Mouse (Mus musculus): ENCODE measurements around the gene Mtus2. TPM values are rescaled to one million over a fixed set of nuclear protein-coding genes. Genes with fewer than 3 reads are reported as not detected.

The Mtus2 gene
- total and polyA plus RNA-seq, 2 experiments from 2014 or later = 33.6 to 40.4 TPM

GRCm38 (mm10) chr5:148090191-148090821, 133.2 kb downstream of the Mtus2 start:
- Histone ChIP-seq H3K9ac (replicated peaks; ENCODE audit: low read length) (no peak overlapping the region), H3K4me1 (ENCODE audit: insufficient read depth, low read length) (no peaks in the 10 kb centered on the region), H3K27ac (no peak overlapping the region), H3K4me3 (ENCODE audit: low read length) (no peak overlapping the region), H3K9me3 (ENCODE audit: low read length) (no peaks in the 10 kb centered on the region), H3K4me2 (ENCODE audit: low read depth, low read length) (no peak overlapping the region), H3K36me3 (ENCODE audit: insufficient read depth, low read length) (no peaks in the 10 kb centered on the region), H3K27me3 (ENCODE audit: insufficient read depth, low read length) (no peaks in the 10 kb centered on the region)
- WGBS = 71% methylated on average over 11 of the region's 11 CpGs
- DNase-seq (ENCODE audit: low spot score) = peak; percentile 34
- ATAC-seq = 0 out of 2 replicates have a peak, but pooled peaks have one; percentile 35
- TF ChIP-seq CTCF (IDR thresholded peaks at IDR 0.05; ENCODE audit: low read depth) = no peak

GRCm38 (mm10) chr5:148094640-148095039, 137.5 kb downstream of the Mtus2 start:
- H3K4me3 ChIP-seq (ENCODE audit: low read length) = no peak overlapping the region
- H3K4me1 ChIP-seq (ENCODE audit: insufficient read depth, low read length) = no peaks in the 10 kb centered on the region
- no peaks in the 10 kb centered on the region for H3K27me3 ChIP-seq (ENCODE audit: insufficient read depth, low read length)
- H3K27ac ChIP-seq = peak overlapping the region; percentile 52
- H3K36me3 ChIP-seq (ENCODE audit: insufficient read depth, low read length) = no peaks in the 10 kb centered on the region
- H3K9me3 ChIP-seq (ENCODE audit: low read length) = no peaks in the 10 kb centered on the region
- no peak overlapping the region for H3K9ac ChIP-seq (replicated peaks; ENCODE audit: low read length)
- no peak overlapping the region for H3K4me2 ChIP-seq (ENCODE audit: low read depth, low read length)
- peak; percentile 32 for DNase-seq (ENCODE audit: low spot score)
- TF ChIP-seq CTCF (IDR thresholded peaks at IDR 0.05; ENCODE audit: low read depth) = no peak
- WGBS = 45% methylated on average over 10 of the region's 10 CpGs
- 0 out of 2 replicates have a peak, but pooled peaks have one; percentile 32 for ATAC-seq

GRCm38 (mm10) chr5:148099356-148099755, 142.2 kb downstream of the Mtus2 start:
- no peak for TF ChIP-seq CTCF (IDR thresholded peaks at IDR 0.05; ENCODE audit: low read depth)
- no peaks in the 10 kb centered on the region for H3K36me3 ChIP-seq (ENCODE audit: insufficient read depth, low read length)
- no peak overlapping the region for H3K27ac ChIP-seq
- DNase-seq (ENCODE audit: low spot score) (no peak), ATAC-seq (no peak)
- H3K9ac ChIP-seq (replicated peaks; ENCODE audit: low read length) = no peak overlapping the region
- no peaks in the 10 kb centered on the region for H3K9me3 ChIP-seq (ENCODE audit: low read length)
- no peaks in the 10 kb centered on the region for H3K4me1 ChIP-seq (ENCODE audit: insufficient read depth, low read length)
- no peak overlapping the region for H3K4me2 ChIP-seq (ENCODE audit: low read depth, low read length)
- no peaks in the 10 kb centered on the region for H3K27me3 ChIP-seq (ENCODE audit: insufficient read depth, low read length)
- WGBS = 91% methylated on average over 9 of the region's 9 CpGs
- H3K4me3 ChIP-seq (ENCODE audit: low read length) = no peak overlapping the region

GRCm38 (mm10) chr5:148107324-148107723, 150.2 kb downstream of the Mtus2 start:
- Histone ChIP-seq H3K27ac (no peak overlapping the region), H3K36me3 (ENCODE audit: insufficient read depth, low read length) (no peaks in the 10 kb centered on the region), H3K4me2 (ENCODE audit: low read depth, low read length) (no peak overlapping the region), H3K9me3 (ENCODE audit: low read length) (no peaks in the 10 kb centered on the region), H3K4me1 (ENCODE audit: insufficient read depth, low read length) (no peaks in the 10 kb centered on the region), H3K4me3 (ENCODE audit: low read length) (no peak overlapping the region), H3K9ac (replicated peaks; ENCODE audit: low read length) (no peak overlapping the region), H3K27me3 (ENCODE audit: insufficient read depth, low read length) (no peaks in the 10 kb centered on the region)
- TF ChIP-seq CTCF (IDR thresholded peaks at IDR 0.05; ENCODE audit: low read depth) = peak; percentile 44
- ATAC-seq (no peak), DNase-seq (ENCODE audit: low spot score) (no peak)
- 84% methylated on average over 6 of the region's 6 CpGs for WGBS

- no peak overlapping the region for H3K9ac ChIP-seq (replicated peaks; ENCODE audit: low read length)
- H3K27ac ChIP-seq = no peak overlapping the region
- no peak for TF ChIP-seq CTCF (IDR thresholded peaks at IDR 0.05; ENCODE audit: low read depth)
- H3K4me3 ChIP-seq (ENCODE audit: low read length) = no peak overlapping the region
- 32% methylated on average over 7 of the region's 7 CpGs for WGBS
- H3K4me1 ChIP-seq (ENCODE audit: insufficient read depth, low read length) = no peaks in the 10 kb centered on the region
- no peak for DNase-seq (ENCODE audit: low spot score)
- no peaks in the 10 kb centered on the region for H3K36me3 ChIP-seq (ENCODE audit: insufficient read depth, low read length)
- H3K27me3 ChIP-seq (ENCODE audit: insufficient read depth, low read length) = no peaks in the 10 kb centered on the region
- ATAC-seq = no peak
- no peaks in the 10 kb centered on the region for H3K9me3 ChIP-seq (ENCODE audit: low read length)
- H3K4me2 ChIP-seq (ENCODE audit: low read depth, low read length) = no peak overlapping the region
Observed at GRCm38 (mm10) chr5:148107890-148108289, 150.8 kb downstream of the Mtus2 start.

- no peaks in the 10 kb centered on the region for H3K9me3 ChIP-seq (ENCODE audit: low read length)
- H3K4me2 ChIP-seq (ENCODE audit: low read depth, low read length) = no peak overlapping the region
- H3K9ac ChIP-seq (replicated peaks; ENCODE audit: low read length) = no peak overlapping the region
Observed at GRCm38 (mm10) chr5:148108314-148108713, 151.2 kb downstream of the Mtus2 start.

GRCm38 (mm10) chr5:148115207-148115817, 158.2 kb downstream of the Mtus2 start:
- no peak overlapping the region for H3K4me2 ChIP-seq (ENCODE audit: low read depth, low read length)
- H3K4me1 ChIP-seq (ENCODE audit: insufficient read depth, low read length) = no peaks in the 10 kb centered on the region
- no peaks in the 10 kb centered on the region for H3K9me3 ChIP-seq (ENCODE audit: low read length)
- no peak overlapping the region for H3K4me3 ChIP-seq (ENCODE audit: low read length)
- no peaks in the 10 kb centered on the region for H3K36me3 ChIP-seq (ENCODE audit: insufficient read depth, low read length)
- no peak overlapping the region for H3K27ac ChIP-seq
- DNase-seq (ENCODE audit: low spot score) (no peak), ATAC-seq (no peak)
- TF ChIP-seq CTCF (IDR thresholded peaks at IDR 0.05; ENCODE audit: low read depth) = no peak
- no peaks in the 10 kb centered on the region for H3K27me3 ChIP-seq (ENCODE audit: insufficient read depth, low read length)
- 54% methylated on average over 15 of the region's 15 CpGs for WGBS
- no peak overlapping the region for H3K9ac ChIP-seq (replicated peaks; ENCODE audit: low read length)

More at GRCm38 (mm10) chr5:148108314-148108713, 151.2 kb downstream of the Mtus2 start:
- no peak for TF ChIP-seq CTCF (IDR thresholded peaks at IDR 0.05; ENCODE audit: low read depth)
- H3K4me3 ChIP-seq (ENCODE audit: low read length) = no peak overlapping the region
- no peak overlapping the region for H3K27ac ChIP-seq
- H3K36me3 ChIP-seq (ENCODE audit: insufficient read depth, low read length) = no peaks in the 10 kb centered on the region
- H3K4me1 ChIP-seq (ENCODE audit: insufficient read depth, low read length) = no peaks in the 10 kb centered on the region
- H3K27me3 ChIP-seq (ENCODE audit: insufficient read depth, low read length) = no peaks in the 10 kb centered on the region
- 33% methylated on average over 9 of the region's 9 CpGs for WGBS
- ATAC-seq = no peak
- no peak for DNase-seq (ENCODE audit: low spot score)
